Mouse (Mus musculus) erythroblast, embryonic 14.5 days (primary cell): ENCODE results near the gene Phf5a. TPM values are rescaled to one million over a fixed set of nuclear protein-coding genes. Genes with fewer than 3 reads are reported as not detected.

Experiments used
- H3K27me3 ChIP-seq: 2 replicates; pipeline ENCODE4 v1.6.1; 2012; ENCODE audit warnings: inconsistent platforms; ENCODE audit not compliant: control insufficient read depth
- H3K36me3 ChIP-seq: 2 replicates; pipeline ENCODE4 v1.6.1; 2012; ENCODE audit warnings: mild to moderate bottlenecking, inconsistent platforms; ENCODE audit not compliant: control insufficient read depth
- H3K4me1 ChIP-seq: 2 replicates; pipeline ENCODE4 v1.6.1; 2012; ENCODE audit warnings: inconsistent platforms; ENCODE audit not compliant: control insufficient read depth
- H3K4me3 ChIP-seq: replicated peaks from 2 replicates; pipeline ENCODE3; 2012; ENCODE audit warnings: moderate library complexity, mild to moderate bottlenecking, inconsistent platforms
- H3K9me3 ChIP-seq: 2 replicates; pipeline ENCODE4 v1.6.1; 2012; ENCODE audit warnings: low read length, inconsistent platforms, mixed read lengths; ENCODE audit not compliant: control insufficient read depth
- GATA1 ChIP-seq: IDR thresholded peaks from 2 replicates; pipeline ENCODE4 v1.6.1; 2012; ENCODE audit warnings: low read length, inconsistent platforms, mixed read lengths
- TAL1 ChIP-seq: IDR thresholded peaks from 3 replicates; pipeline ENCODE4 v1.6.1; 2012; ENCODE audit warnings: low read length, inconsistent platforms, mixed read lengths
- polyA plus RNA-seq: library from polyadenylated mRNA; stranded (reverse); fragments of >175 nt; gene quantifications from 2 replicates; pipeline ENCODE4 v1.2.3, GENCODE M21; 2012

Gene Phf5a
- polyA plus RNA-seq, 1 experiment: 1.9 TPM

DNA sequence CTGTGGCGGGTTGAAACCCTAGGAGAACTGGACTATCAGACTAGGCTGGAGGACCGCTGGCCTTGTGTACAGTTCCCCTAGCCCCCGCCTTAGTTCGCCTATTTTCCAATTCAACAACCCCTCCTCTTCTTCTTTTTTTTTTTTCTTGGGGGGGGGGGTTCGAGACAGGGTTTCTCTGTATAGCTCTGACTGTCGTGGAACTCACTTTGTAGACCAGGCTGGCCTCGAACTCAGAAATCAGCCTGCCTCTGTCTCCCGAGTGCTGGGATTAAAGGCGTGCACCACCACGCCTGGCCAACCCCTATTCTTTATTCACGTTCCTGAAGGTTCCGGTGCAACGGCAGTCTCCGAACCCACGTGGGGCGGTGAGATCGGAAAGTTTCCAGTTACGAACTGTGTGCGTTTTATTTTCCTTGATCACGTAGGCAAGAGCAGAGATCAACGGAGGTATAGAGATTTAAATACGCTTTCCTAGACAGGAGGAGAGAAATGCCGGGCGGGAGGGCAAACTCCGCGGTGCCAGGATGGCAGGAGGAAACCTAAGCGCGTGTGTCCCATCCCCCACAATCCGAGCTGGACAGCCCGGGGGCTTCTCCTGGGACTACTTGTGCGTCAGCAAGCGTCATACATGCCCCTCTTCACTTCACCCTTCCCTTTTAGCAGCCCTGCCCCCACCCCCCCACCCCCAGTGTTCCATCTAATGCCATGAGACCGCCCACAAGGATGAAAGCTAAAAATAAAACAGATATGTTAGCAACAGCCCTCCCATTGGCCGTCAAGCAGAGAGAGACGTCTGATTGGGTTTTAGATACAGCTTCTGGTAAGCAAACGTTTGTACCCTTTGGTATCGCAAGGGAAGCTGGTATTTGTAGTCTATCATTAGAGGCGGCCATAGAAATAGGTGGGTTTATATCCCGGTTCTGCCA lies 12.1 kb downstream of the Phf5a start:
- Histone ChIP-seq H3K4me3 (peak overlapping the region; percentile 97), H3K4me1 (peaks cover 63% of the 10 kb centered on the region), H3K9me3 (no peaks in the 10 kb centered on the region), H3K27me3 (peaks cover 7% of the 10 kb centered on the region), H3K36me3 (peaks cover 21% of the 10 kb centered on the region)
- TF ChIP-seq TAL1: no peak
- TF ChIP-seq GATA1: no peak

DNA sequence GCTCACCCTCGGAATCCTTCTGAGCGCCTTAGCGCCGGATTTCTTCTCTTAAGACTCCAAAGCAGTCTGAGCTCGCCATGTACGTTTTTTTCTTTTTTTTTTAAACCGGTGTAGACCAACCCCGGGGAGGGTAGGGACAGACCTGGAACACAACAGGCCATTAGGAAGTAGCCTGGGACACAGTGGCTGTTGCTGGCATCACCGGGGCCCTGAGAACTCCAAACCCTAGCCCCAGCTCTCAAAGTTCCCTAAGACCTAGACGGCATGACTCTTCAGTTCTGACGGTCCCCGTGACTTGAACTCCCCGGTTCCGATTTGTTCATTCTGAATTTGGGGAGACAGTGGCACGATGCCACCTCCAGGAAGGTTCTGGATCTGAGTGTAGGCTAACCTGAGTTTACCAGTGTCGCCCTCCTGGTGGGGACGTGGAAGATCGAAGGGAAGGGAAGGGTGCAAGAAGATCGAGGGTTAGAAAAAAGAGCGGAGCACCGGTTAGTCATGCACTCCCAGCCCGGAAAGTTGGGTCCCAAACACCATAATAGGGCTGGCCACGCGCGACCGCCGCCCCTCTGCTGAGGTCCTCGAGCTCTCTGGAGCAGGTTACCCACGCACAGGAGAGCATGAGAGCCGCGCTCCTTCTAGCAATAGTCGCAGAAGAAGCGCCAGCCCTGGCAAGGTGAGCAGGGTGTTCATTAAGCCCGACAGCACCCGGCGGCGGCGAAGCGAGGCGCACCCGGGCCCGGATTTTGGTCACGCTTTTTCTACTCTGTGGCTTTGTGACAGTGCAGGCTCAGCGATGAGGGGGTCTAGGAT lies 13.0 kb downstream of the Phf5a start, which contains the start of gene Tob2:
Gene Tob2, minus strand, starts transcription at position 280 of the 813 bp plus-strand sequence.
- TF ChIP-seq TAL1: no peak
- TF ChIP-seq GATA1: no peak
- Histone ChIP-seq H3K36me3 (peaks cover 19% of the 10 kb centered on the region), H3K27me3 (peaks cover 7% of the 10 kb centered on the region), H3K9me3 (no peaks in the 10 kb centered on the region), H3K4me3 (peak within 1 kb of the TSS; percentile 97), H3K4me1 (peaks cover 59% of the 10 kb centered on the region)

GRCm38 (mm10) chr15:81858138-81858516 lies 13.6 kb downstream of the Phf5a start:
- Histone ChIP-seq H3K27me3 (peaks cover 7% of the 10 kb centered on the region), H3K4me3 (peak overlapping the region; percentile 97), H3K36me3 (peaks cover 18% of the 10 kb centered on the region), H3K9me3 (no peaks in the 10 kb centered on the region), H3K4me1 (peaks cover 59% of the 10 kb centered on the region)
- TF ChIP-seq GATA1: no peak
- TF ChIP-seq TAL1: no peak

- Histone ChIP-seq H3K9me3 (no peaks in the 10 kb centered on the region), H3K36me3 (peaks cover 20% of the 10 kb centered on the region), H3K4me3 (peak overlapping the region; percentile 97), H3K27me3 (peaks cover 7% of the 10 kb centered on the region), H3K4me1 (peaks cover 59% of the 10 kb centered on the region)
- no peak for TF ChIP-seq GATA1
- TF ChIP-seq TAL1: no peak
These were observed 14.0 kb downstream of the Phf5a start for GRCm38 (mm10) chr15:81857724-81858116.

- H3K4me1 ChIP-seq: peaks cover 61% of the 10 kb centered on the region
- peaks cover 7% of the 10 kb centered on the region for H3K27me3 ChIP-seq
- no peaks in the 10 kb centered on the region for H3K9me3 ChIP-seq
- TF ChIP-seq GATA1: no peak
- no peak for TF ChIP-seq TAL1
- H3K36me3 ChIP-seq: peaks cover 24% of the 10 kb centered on the region
- H3K4me3 ChIP-seq: peak overlapping the region; percentile 97
These were observed 14.6 kb downstream of the Phf5a start for GRCm38 (mm10) chr15:81856938-81857723.

DNA sequence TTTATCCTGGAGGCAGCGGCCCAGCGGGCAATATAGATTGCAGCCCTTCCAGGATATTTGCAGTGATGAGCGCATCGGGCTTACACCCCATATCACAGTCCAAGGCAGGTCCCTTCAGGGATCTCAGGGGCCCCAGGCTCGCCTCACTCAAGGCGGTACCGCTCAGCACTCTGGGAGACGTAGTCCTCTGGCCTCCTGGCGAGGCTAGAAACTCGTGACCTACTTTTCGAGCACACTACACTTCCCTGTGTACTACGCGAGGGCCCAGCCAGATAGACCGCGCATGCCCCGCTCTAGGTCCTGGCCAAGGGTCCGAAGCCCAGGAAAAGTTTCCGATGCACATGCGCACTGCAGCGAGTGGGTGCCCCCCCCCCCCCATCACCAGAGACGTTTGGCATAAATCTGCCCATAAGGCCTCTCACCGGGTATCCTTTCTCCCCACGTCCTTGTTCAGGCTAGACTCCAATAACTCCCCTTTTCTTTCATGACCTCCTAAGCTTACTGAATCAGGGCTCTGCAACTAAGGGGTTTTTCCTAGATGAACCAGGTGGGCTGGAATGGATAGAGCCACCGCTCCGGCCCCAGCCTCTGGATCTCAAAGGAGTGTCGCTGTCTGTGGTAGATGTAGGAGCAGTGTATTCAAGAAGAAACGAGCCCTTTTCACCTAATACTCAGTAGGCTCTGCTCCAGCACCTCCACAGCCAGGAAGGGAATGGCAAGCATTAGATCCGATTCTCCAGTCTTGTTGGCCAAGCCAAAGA lies 15.5 kb downstream of the Phf5a start:
- H3K9me3 ChIP-seq: no peaks in the 10 kb centered on the region
- H3K27me3 ChIP-seq: peaks cover 7% of the 10 kb centered on the region
- no peak for TF ChIP-seq TAL1
- TF ChIP-seq GATA1: no peak
- peaks cover 61% of the 10 kb centered on the region for H3K4me1 ChIP-seq
- H3K4me3 ChIP-seq: peak overlapping the region; percentile 97
- peaks cover 33% of the 10 kb centered on the region for H3K36me3 ChIP-seq

DNA sequence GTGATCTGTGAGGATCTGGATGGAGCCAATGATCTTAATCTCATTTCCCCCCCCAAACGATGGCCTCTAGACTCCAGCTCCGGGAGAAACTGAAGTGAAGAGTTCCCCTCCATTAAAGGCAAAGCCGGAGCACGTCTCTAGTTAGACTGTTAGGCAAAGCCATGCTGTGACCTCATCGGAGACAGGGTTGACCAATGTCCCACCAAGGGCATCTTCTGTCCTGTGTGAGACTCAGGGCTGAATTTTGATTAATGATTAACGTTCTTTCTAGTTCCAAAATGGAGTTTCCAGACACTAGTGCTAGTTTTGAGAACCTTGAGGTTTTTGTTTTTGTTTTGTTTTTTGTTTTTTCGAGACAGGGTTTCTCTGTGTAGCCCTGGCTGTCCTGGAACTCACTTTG lies 18.6 kb downstream of the Phf5a start:
- TF ChIP-seq GATA1: no peak
- no peak for TF ChIP-seq TAL1
- Histone ChIP-seq H3K27me3 (no peaks in the 10 kb centered on the region), H3K36me3 (peaks cover 57% of the 10 kb centered on the region), H3K4me1 (peaks cover 43% of the 10 kb centered on the region), H3K4me3 (no peak overlapping the region), H3K9me3 (no peaks in the 10 kb centered on the region)

- Histone ChIP-seq H3K27me3 (no peaks in the 10 kb centered on the region), H3K9me3 (no peaks in the 10 kb centered on the region), H3K4me1 (peaks cover 40% of the 10 kb centered on the region), H3K36me3 (peaks cover 63% of the 10 kb centered on the region), H3K4me3 (no peak overlapping the region)
- TF ChIP-seq TAL1 (no peak), GATA1 (no peak)
These were observed 19.2 kb downstream of the Phf5a start for GRCm38 (mm10) chr15:81852411-81853000.
